Mouse (Mus musculus): ENCODE results near the gene Flywch1. TPM values are rescaled to one million over a fixed set of nuclear protein-coding genes. Genes with fewer than 3 reads are reported as not detected.

Flywch1 gene
- polyA plus RNA-seq (2012; rRNA removed), result 11.7 and 13.7 TPM in 2 replicates

DNA sequence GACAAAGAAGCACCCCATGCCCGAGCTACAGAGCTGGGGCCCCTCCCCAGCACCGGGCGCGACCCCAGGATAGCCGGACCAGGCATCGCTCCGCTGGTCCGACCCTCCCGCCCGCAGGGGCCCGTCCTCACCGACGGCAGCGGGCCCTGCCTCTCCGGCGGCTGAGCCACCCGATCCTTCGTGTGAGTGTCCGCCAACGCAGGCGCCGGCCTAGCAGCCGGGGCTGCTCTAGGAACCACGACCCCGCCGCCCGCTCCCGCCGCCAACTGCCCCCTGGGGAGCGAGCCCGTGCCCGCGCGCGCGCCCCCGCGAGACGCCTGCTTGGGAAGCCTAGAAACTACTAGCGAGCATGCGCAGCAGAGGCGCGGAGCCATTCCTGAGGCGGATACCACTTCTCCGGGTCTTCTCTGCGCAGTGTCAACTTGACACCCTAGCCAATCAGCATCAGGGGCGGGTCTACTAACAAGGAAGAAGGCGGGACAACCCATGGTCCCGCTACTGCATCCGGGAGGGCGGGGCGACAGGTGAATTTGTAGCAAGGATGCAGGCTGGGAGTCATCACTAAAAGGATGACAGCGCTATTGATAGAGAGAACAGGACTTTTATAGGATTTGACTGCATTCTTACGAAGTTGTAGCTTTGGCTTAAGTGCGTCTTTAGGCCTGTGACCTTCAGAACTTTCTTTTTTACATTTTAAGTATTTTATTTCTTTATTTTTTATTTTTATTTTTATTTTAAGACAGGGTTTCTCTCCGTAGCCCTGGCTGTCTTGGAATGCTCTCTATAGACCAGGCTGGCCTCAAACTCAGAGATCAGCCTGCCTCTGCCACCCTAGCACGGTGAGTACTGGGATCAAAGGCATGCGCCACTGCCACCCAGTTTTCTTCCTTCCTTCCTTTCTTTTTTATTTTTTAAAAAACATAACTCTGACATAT lies at the start of gene Flywch1:
Gene Flywch1, minus strand, starts transcription at position 319 of the 935 bp plus-strand sequence.

DNA sequence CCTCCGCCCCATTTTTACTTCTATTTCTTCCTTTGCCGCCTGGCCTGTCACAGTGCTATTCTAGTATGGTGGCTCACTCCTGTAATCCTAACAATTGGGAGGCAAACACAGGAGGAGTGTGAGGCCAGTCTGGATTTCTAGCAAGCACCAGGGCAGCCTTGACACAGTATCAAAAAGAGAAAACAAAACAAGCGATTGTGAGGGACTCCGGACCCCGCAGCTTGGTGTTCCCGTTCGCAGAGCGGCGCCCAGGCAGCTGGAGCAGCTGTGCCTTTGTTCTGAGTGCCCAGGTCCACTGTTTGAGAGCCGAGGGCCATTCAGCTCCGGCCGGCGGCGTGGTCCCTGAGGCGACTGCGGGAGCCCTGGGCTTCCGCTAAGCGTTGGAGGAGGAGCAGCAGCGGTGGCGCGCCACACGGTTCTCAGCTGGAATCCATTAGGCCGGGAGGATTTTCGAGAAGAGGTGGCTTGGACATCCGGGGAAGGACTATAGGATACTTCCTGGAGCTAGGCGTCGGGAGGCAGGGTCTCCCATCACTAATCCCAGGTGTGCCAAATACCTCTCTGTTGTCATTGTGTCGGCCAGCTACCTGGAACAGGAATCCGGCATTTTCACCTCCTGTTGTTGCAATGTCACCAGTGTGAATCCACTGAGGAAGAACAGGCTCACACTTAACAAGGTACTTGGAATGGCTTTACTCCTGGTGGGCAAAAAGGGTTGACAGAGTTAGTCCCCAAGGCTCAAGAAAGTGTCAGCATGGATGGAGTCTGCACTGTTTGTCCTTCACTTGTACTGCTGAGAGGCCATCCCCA lies 19.1 kb upstream of the Flywch1 start, which contains the start of gene Srrm2:
Gene Srrm2, plus strand, starts transcription at position 264 of the 810 bp plus-strand sequence.

GRCm38 (mm10) chr17:23785561-23786471 lies 14.4 kb upstream of the Flywch1 start, which contains the start of gene Flywch2:
Gene Flywch2 (minus strand): TSS chr17:23786081.

DNA sequence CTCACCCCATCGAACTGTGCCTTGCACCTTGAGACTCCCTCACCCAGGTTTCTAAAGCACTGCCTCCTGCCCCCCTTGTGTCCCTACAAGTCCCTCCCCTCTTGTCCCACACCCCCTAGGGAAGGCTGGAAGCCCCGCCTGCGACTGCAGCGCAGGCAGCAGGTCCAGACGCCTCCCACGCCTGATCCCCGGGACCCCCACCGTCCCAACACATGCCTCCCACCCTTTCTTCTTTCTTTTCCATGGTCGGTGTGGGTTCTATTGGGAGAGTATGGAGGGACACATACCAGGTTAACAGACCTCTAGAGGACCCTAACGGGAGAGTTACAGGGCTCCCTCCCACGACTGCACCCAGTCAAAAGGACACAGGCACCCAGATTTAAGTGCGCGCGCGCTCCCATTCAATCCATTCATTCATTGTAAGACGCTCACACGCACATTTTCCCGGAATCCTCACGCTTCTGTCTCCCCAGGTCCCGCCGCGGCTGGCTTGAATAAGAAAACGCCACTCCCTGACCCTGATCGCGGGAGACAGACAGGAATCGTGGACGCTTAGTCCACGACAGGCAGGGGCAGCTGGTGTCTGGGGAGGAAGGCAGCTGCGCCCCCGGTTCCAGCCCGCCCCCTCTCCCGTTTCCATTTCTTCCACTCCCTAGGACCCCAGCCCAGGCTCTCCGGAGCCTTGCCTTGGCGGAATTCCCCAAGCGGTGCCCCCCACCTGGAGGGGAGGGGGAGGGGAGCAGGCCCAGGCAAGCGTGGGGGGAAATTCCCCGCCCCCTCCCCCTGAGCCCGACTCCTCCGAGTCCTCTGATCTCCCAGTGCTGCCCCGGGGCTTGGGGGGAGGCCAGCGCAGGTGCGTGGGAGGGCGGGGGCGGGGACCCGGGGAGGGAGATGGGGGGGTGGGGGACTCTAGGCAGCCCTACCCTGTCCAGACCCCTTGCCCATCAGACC lies 25.8 kb downstream of the Flywch1 start, which contains the start of gene Kremen2:
Gene Kremen2, minus strand, starts transcription at position 533 of the 951 bp plus-strand sequence.

GRCm38 (mm10) chr17:23740598-23741021 lies 30.8 kb downstream of the Flywch1 start, which contains the start of gene Paqr4:
Gene Paqr4 (minus strand): TSS chr17:23740867.

DNA sequence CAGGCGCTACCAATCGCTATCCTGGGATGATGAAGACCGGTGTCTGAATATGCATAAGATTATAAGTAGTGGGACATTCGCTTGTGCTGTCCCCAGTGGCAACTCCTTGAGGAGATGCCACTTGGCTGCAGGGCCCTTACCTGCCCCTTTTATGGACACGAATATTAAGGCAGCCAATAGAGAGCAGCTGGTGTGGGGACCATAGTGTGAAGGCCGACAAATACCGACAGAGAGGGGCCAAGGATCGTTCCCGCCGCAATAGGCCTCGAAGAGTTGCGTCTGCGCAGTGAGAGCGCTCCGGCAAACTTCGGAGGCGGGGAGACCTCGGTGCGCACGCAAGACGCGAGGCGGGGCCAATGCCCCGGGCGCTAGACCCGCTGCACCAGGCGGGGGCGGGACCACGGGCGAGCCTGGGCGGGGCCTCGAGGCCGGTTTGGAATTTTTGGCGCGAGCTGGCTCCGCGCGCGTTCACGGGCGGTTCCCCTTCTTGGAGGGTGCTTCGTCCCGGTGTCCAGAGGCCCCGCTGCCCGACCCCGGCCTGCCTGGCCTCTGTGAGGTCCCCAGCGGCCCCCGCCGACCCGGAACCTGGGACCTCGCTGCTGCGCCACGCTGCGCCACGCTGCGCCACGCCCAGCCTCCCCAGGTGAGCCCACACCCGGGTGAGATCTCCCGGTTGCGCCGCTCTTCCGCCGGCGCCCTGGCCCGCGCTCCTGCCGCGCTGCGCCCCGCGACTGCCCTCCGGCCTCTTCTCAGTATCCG lies 45.2 kb downstream of the Flywch1 start, which contains the start of gene Pkmyt1:
Gene Pkmyt1, plus strand, starts transcription at position 338 of the 759 bp plus-strand sequence.

DNA sequence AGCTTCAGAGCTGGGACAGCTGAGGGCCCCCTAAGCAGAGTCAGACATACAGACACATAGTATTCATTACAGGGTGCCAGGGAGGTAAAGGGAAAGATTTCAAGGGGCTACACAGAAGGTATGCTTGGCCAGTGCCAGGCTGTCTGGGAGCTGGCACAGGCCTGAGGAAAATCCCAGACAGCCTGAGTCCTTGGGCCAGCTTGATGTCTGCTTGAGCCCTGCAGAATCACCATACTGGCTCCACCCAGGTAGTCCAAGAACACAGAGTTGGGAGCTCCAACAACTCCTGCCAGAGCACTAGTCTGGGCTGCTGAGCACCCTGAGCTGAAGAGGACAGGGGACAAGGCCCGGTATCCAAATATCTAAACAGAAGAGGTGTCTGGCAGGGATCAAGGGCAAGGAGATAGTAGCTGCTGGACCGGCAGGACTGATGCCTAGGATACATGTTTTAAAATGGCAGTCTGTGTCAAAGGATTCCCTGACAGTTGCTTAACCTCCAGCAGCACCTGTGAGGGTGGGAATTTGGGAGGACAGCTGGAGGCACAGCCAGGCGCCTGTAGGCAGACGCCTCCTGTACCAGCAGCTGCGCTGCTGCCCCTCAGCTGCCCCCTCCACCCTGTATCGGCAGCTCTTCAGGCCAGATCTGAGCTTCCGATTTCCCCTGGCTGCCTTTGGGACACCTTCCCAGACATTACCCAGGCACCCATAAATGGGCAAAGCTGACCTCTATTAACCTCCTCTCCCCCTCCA lies 48.9 kb downstream of the Flywch1 start, which contains the start of gene 1520401A03Rik:
Gene 1520401A03Rik, minus strand, starts transcription at position 408 of the 750 bp plus-strand sequence.

Other genes with a start within 250 kb of the Flywch1 start
- 6.8 and 7.8 TPM in 2 replicates for gene Zfp213, start 207.4 kb downstream of the Flywch1 start, polyA plus RNA-seq (2012; rRNA removed)
- 7.4 and 8.7 TPM in 2 replicates for gene Zfp13, start 172.1 kb downstream of the Flywch1 start, polyA plus RNA-seq (2012; rRNA removed)
- gene Zscan10, start 170.7 kb downstream of the Flywch1 start, polyA plus RNA-seq (2012; rRNA removed), result 0.06 TPM in 1 of 2 replicates, not detected in the other
- gene Mmp25, start 126.3 kb downstream of the Flywch1 start, polyA plus RNA-seq (2012; rRNA removed), result 0.51 and 0.68 TPM in 2 replicates
- gene Bicdl2, start 111.1 kb downstream of the Flywch1 start, polyA plus RNA-seq (2012; rRNA removed), result 11.4 and 11.9 TPM in 2 replicates
- gene Hcfc1r1, start 98.0 kb downstream of the Flywch1 start, polyA plus RNA-seq (2012; rRNA removed), result 586 and 660 TPM in 2 replicates
- 11.5 and 15.7 TPM in 2 replicates for gene Thoc6, start 97.7 kb downstream of the Flywch1 start, polyA plus RNA-seq (2012; rRNA removed)
- gene Tnfrsf12a, start 94.1 kb downstream of the Flywch1 start, polyA plus RNA-seq (2012; rRNA removed), result 20.9 and 37.2 TPM in 2 replicates
- 0.08 and 0.19 TPM in 2 replicates for gene Cldn6, start 92.4 kb downstream of the Flywch1 start, polyA plus RNA-seq (2012; rRNA removed)
- not detected in 2 replicates for gene Cldn9, start 87.6 kb downstream of the Flywch1 start, polyA plus RNA-seq (2012; rRNA removed)
- not detected in 2 replicates for gene 1520401A03Rik, start 48.8 kb downstream of the Flywch1 start, polyA plus RNA-seq (2012; rRNA removed)
- gene Pkmyt1, start 45.3 kb downstream of the Flywch1 start, polyA plus RNA-seq (2012; rRNA removed), result 22.3 and 33.2 TPM in 2 replicates
- gene Paqr4, start 30.7 kb downstream of the Flywch1 start, polyA plus RNA-seq (2012; rRNA removed), result 95.8 and 156 TPM in 2 replicates
- 3.2 and 6.6 TPM in 2 replicates for gene Kremen2, start 25.8 kb downstream of the Flywch1 start, polyA plus RNA-seq (2012; rRNA removed)
- 3.7 and 5.8 TPM in 2 replicates for gene Flywch2, start 14.5 kb upstream of the Flywch1 start, polyA plus RNA-seq (2012; rRNA removed)
- gene Srrm2, start 18.9 kb upstream of the Flywch1 start, polyA plus RNA-seq (2012; rRNA removed), result 196 and 280 TPM in 2 replicates
- gene Elob, start 57.5 kb upstream of the Flywch1 start, polyA plus RNA-seq (2012; rRNA removed), result 361 and 511 TPM in 2 replicates
- 0.04 and 0.39 TPM in 2 replicates for gene Prss33, start 64.5 kb upstream of the Flywch1 start, polyA plus RNA-seq (2012; rRNA removed)
- 9.4 and 22.5 TPM in 2 replicates for gene Prss32, start 72.3 kb upstream of the Flywch1 start, polyA plus RNA-seq (2012; rRNA removed)
- gene Prss41, start 72.6 kb upstream of the Flywch1 start, polyA plus RNA-seq (2012; rRNA removed), result 0.24 and 1.5 TPM in 2 replicates
- not detected in 2 replicates for gene Prss21, start 96.5 kb upstream of the Flywch1 start, polyA plus RNA-seq (2012; rRNA removed)
- not detected in 2 replicates for gene Dcpp1, start 109.3 kb upstream of the Flywch1 start, polyA plus RNA-seq (2012; rRNA removed)
- gene Dcpp2, start 109.3 kb upstream of the Flywch1 start, polyA plus RNA-seq (2012; rRNA removed), result not detected in 2 replicates
- gene Dcpp3, start 145.9 kb upstream of the Flywch1 start, polyA plus RNA-seq (2012; rRNA removed), result not detected in 2 replicates
- gene Sbp, start 170.1 kb upstream of the Flywch1 start, polyA plus RNA-seq (2012; rRNA removed), result not detected in 2 replicates
- not detected in 2 replicates for gene Sbpl, start 183.7 kb upstream of the Flywch1 start, polyA plus RNA-seq (2012; rRNA removed)
- gene Prss30, start 209.0 kb upstream of the Flywch1 start, polyA plus RNA-seq (2012; rRNA removed), result 0.45 and 0.55 TPM in 2 replicates
- gene Prss22, start 226.5 kb upstream of the Flywch1 start, polyA plus RNA-seq (2012; rRNA removed), result 0.58 and 0.98 TPM in 2 replicates